Mouse (Mus musculus): ENCODE data around the gene Stmn3. TPM values are rescaled to one million over a fixed set of nuclear protein-coding genes. Genes with fewer than 3 reads are reported as not detected.

Gene Stmn3
- polyA plus RNA-seq, 1 experiment from 2014 or later, result 3.6 TPM

Other genes with a start within 250 kb of the Stmn3 start
- gene Kcnq2, start 179.2 kb downstream of the Stmn3 start, polyA plus RNA-seq (2014; fragmentation: Nextera tagmentation; extraction: Ambion mirVana), result 0.11 TPM in 1 of 2 replicates, not detected in the other
- gene Eef1a2, start 157.5 kb downstream of the Stmn3 start, polyA plus RNA-seq (2014; fragmentation: Nextera tagmentation; extraction: Ambion mirVana), result 22.6 and 24.7 TPM in 2 replicates
- gene Ppdpf, start 127.3 kb downstream of the Stmn3 start, polyA plus RNA-seq (2014; fragmentation: Nextera tagmentation; extraction: Ambion mirVana), result 181 and 193 TPM in 2 replicates
- gene Ptk6, start 111.7 kb downstream of the Stmn3 start, polyA plus RNA-seq (2014; fragmentation: Nextera tagmentation; extraction: Ambion mirVana), result not detected in 2 replicates
- 0.08 and 0.09 TPM in 2 replicates for gene Srms, start 101.3 kb downstream of the Stmn3 start, polyA plus RNA-seq (2014; fragmentation: Nextera tagmentation; extraction: Ambion mirVana)
- not detected in 2 replicates for gene Fndc11, start 94.5 kb downstream of the Stmn3 start, polyA plus RNA-seq (2014; fragmentation: Nextera tagmentation; extraction: Ambion mirVana)
- gene Helz2, start 72.5 kb downstream of the Stmn3 start, polyA plus RNA-seq (2014; fragmentation: Nextera tagmentation; extraction: Ambion mirVana), result 1.3 and 1.6 TPM in 2 replicates
- gene Gmeb2, start 26.5 kb downstream of the Stmn3 start, polyA plus RNA-seq (2014; fragmentation: Nextera tagmentation; extraction: Ambion mirVana), result 9.1 and 9.9 TPM in 2 replicates
- 21.1 and 25.3 TPM in 2 replicates for gene Rtel1, start 5.2 kb upstream of the Stmn3 start, polyA plus RNA-seq (2014; fragmentation: Nextera tagmentation; extraction: Ambion mirVana)
- 26.3 and 26.5 TPM in 2 replicates for gene Zgpat, start 50.4 kb upstream of the Stmn3 start, polyA plus RNA-seq (2014; fragmentation: Nextera tagmentation; extraction: Ambion mirVana)
- gene Arfrp1, start 50.9 kb upstream of the Stmn3 start, polyA plus RNA-seq (2014; fragmentation: Nextera tagmentation; extraction: Ambion mirVana), result 42.8 and 46.9 TPM in 2 replicates
- gene Lime1, start 65.6 kb upstream of the Stmn3 start, polyA plus RNA-seq (2014; fragmentation: Nextera tagmentation; extraction: Ambion mirVana), result 13.6 and 13.7 TPM in 2 replicates
- gene Zbtb46, start 144.9 kb upstream of the Stmn3 start, polyA plus RNA-seq (2014; fragmentation: Nextera tagmentation; extraction: Ambion mirVana), result 8.8 and 10.6 TPM in 2 replicates
- gene Abhd16b, start 178.7 kb upstream of the Stmn3 start, polyA plus RNA-seq (2014; fragmentation: Nextera tagmentation; extraction: Ambion mirVana), result 0.18 and 0.19 TPM in 2 replicates
- 128 and 139 TPM in 2 replicates for gene Tpd52l2, start 182.6 kb upstream of the Stmn3 start, polyA plus RNA-seq (2014; fragmentation: Nextera tagmentation; extraction: Ambion mirVana)
- gene Dnajc5, start 206.0 kb upstream of the Stmn3 start, polyA plus RNA-seq (2014; fragmentation: Nextera tagmentation; extraction: Ambion mirVana), result 69.8 and 81.3 TPM in 2 replicates

Data from heart, embryonic 14.5 days (tissue).